Mouse (Mus musculus) hindbrain, embryonic 16.5 days (tissue): Measurements from ENCODE around the gene Nptx2. TPM values are rescaled to one million over a fixed set of nuclear protein-coding genes. Genes with fewer than 3 reads are reported as not detected.

Experiments
- ATAC-seq: fragments of 200-750 bp; cut with Nextera tagmentation; 2 replicates; pipeline ENCODE4 v1.8.0; 2017; ENCODE audit warnings: moderate TSS enrichment, moderate library complexity
- H3K27ac ChIP-seq: fragments of 300-500 bp; sonication (generic); 2 replicates; pipeline ENCODE4 v1.5.1; 2014; ENCODE audit warnings: low read depth, mild to moderate bottlenecking, control low read depth, low read length, moderate library complexity
- H3K27me3 ChIP-seq: fragments of 300-500 bp; sonication (generic); replicated peaks from 2 replicates; pipeline ENCODE4 v1.6.1; 2014; ENCODE audit warnings: low read length; ENCODE audit not compliant: control insufficient read depth, insufficient read depth
- H3K36me3 ChIP-seq: fragments of 300-500 bp; sonication (generic); 2 replicates; pipeline ENCODE4 v1.6.1; 2014; ENCODE audit warnings: mild to moderate bottlenecking, low read length, moderate library complexity, mixed read lengths; ENCODE audit not compliant: control insufficient read depth, insufficient read depth
- H3K4me1 ChIP-seq: fragments of 300-500 bp; sonication (generic); 2 replicates; pipeline ENCODE4 v1.6.1; 2014; ENCODE audit warnings: low read depth, low read length; ENCODE audit not compliant: control insufficient read depth, insufficient read depth
- H3K4me2 ChIP-seq: fragments of 300-500 bp; sonication (generic); 2 replicates; pipeline ENCODE4 v1.6.1; 2014; ENCODE audit warnings: mild to moderate bottlenecking, low read length, control low read depth, moderate library complexity
- H3K4me3 ChIP-seq: fragments of 300-500 bp; sonication (generic); 2 replicates; pipeline ENCODE4 v1.5.1; 2014; ENCODE audit warnings: mild to moderate bottlenecking, low read length, control low read depth, moderate library complexity
- H3K9ac ChIP-seq: fragments of 300-500 bp; sonication (generic); 2 replicates; pipeline ENCODE4 v1.6.1; 2014; ENCODE audit warnings: low read depth, mild to moderate bottlenecking, control low read depth, low read length, moderate library complexity
- H3K9me3 ChIP-seq: fragments of 300-500 bp; sonication (generic); 2 replicates; pipeline ENCODE4 v1.6.1; 2014; ENCODE audit warnings: mild to moderate bottlenecking, low read length, moderate library complexity; ENCODE audit not compliant: control insufficient read depth
- WGBS: fragments of 180-500 bp; shearing (Covaris S2); extraction: QIAGEN DNeasy Blood & Tissue Kit; methylation state at CpG from one replicate; pipeline ENCODE4 v1.1.7; 2014; 5-methylcytosine and 5-hydroxymethylcytosine counted together
- polyA plus RNA-seq: library from polyadenylated mRNA; unstranded; fragments of >200 nt; fragmentation: Nextera tagmentation; extraction: Ambion mirVana; gene quantifications from 2 replicates; pipeline ENCODE4 v1.2.1, GENCODE M21; 2015

Nptx2 gene
- polyA plus RNA-seq, 1 experiment from 2014 or later = 6.6 TPM

GRCm38 (mm10) chr5:144556710-144557109 lies 11.0 kb downstream of the Nptx2 start:
- H3K36me3 ChIP-seq = no peaks in the 10 kb centered on the region
- no peak overlapping the region for H3K9ac ChIP-seq
- H3K4me3 ChIP-seq = no peak overlapping the region
- peak; percentile 34 for ATAC-seq
- H3K4me2 ChIP-seq = no peak overlapping the region
- no peaks in the 10 kb centered on the region for H3K9me3 ChIP-seq
- H3K27ac ChIP-seq = no peak overlapping the region
- no peaks in the 10 kb centered on the region for H3K27me3 ChIP-seq
- peaks cover 10% of the 10 kb centered on the region for H3K4me1 ChIP-seq
- WGBS = 7% methylated on average over 9 of the region's 10 CpGs

- Histone ChIP-seq H3K9me3 (no peaks in the 10 kb centered on the region), H3K4me1 (peaks cover 10% of the 10 kb centered on the region), H3K4me3 (no peak overlapping the region), H3K9ac (no peak overlapping the region), H3K27me3 (no peaks in the 10 kb centered on the region), H3K27ac (no peak overlapping the region), H3K4me2 (no peak overlapping the region), H3K36me3 (no peaks in the 10 kb centered on the region)
- 40% methylated on average over 8 of the region's 8 CpGs for WGBS
- no peak for ATAC-seq
Measured at GRCm38 (mm10) chr5:144557363-144557762, 11.7 kb downstream of the Nptx2 start.

- H3K9ac ChIP-seq = no peak overlapping the region
- H3K9me3 ChIP-seq = no peaks in the 10 kb centered on the region
- H3K4me3 ChIP-seq = no peak overlapping the region
- H3K27me3 ChIP-seq = no peaks in the 10 kb centered on the region
- H3K27ac ChIP-seq = no peak overlapping the region
- H3K4me1 ChIP-seq = peaks cover 10% of the 10 kb centered on the region
- no peak overlapping the region for H3K4me2 ChIP-seq
- ATAC-seq = 0 out of 2 replicates have a peak, but pooled peaks have one; percentile 38
- no peaks in the 10 kb centered on the region for H3K36me3 ChIP-seq
Measured at GRCm38 (mm10) chr5:144558481-144558880, 12.8 kb downstream of the Nptx2 start.

- H3K9ac ChIP-seq = no peak overlapping the region
- no peak overlapping the region for H3K4me2 ChIP-seq
- H3K4me1 ChIP-seq = no peaks in the 10 kb centered on the region
- no peaks in the 10 kb centered on the region for H3K27me3 ChIP-seq
- no peak for ATAC-seq
- no peak overlapping the region for H3K27ac ChIP-seq
- H3K4me3 ChIP-seq = no peak overlapping the region
- no peaks in the 10 kb centered on the region for H3K36me3 ChIP-seq
- WGBS = 54% methylated on average over 4 of the region's 4 CpGs
- H3K9me3 ChIP-seq = no peaks in the 10 kb centered on the region
Measured at GRCm38 (mm10) chr5:144565739-144566138, 20.0 kb downstream of the Nptx2 start.

- 87% methylated on average over 5 of the region's 5 CpGs for WGBS
- Histone ChIP-seq H3K27ac (no peak overlapping the region), H3K36me3 (no peaks in the 10 kb centered on the region), H3K9ac (no peak overlapping the region), H3K4me2 (no peak overlapping the region), H3K4me3 (no peak overlapping the region), H3K4me1 (no peaks in the 10 kb centered on the region), H3K27me3 (no peaks in the 10 kb centered on the region), H3K9me3 (peaks cover 6% of the 10 kb centered on the region)
- no peak for ATAC-seq
Measured at GRCm38 (mm10) chr5:144585100-144585499, 39.4 kb downstream of the Nptx2 start.

GRCm38 (mm10) chr5:144591248-144591880 lies 45.7 kb downstream of the Nptx2 start:
- H3K4me1 ChIP-seq = peaks cover 4% of the 10 kb centered on the region; the same call in 1 of the 2 replicates
- WGBS = 13% methylated on average over 12 of the region's 12 CpGs
- H3K27ac ChIP-seq = no peak overlapping the region
- no peaks in the 10 kb centered on the region for H3K36me3 ChIP-seq
- no peak overlapping the region for H3K4me3 ChIP-seq
- H3K9me3 ChIP-seq = no peaks in the 10 kb centered on the region
- H3K9ac ChIP-seq = no peak overlapping the region
- no peak overlapping the region for H3K4me2 ChIP-seq
- no peak for ATAC-seq
- H3K27me3 ChIP-seq = no peaks in the 10 kb centered on the region

GRCm38 (mm10) chr5:144594796-144595195 lies 49.1 kb downstream of the Nptx2 start:
- H3K9me3 ChIP-seq = no peaks in the 10 kb centered on the region
- H3K4me1 ChIP-seq = peaks cover 4% of the 10 kb centered on the region; the same call in 1 of the 2 replicates
- H3K4me3 ChIP-seq = no peak overlapping the region
- H3K9ac ChIP-seq = no peak overlapping the region
- no peaks in the 10 kb centered on the region for H3K36me3 ChIP-seq
- no peaks in the 10 kb centered on the region for H3K27me3 ChIP-seq
- no peak overlapping the region for H3K4me2 ChIP-seq
- no peak for ATAC-seq
- WGBS = 91% methylated on average over 9 of the region's 9 CpGs
- H3K27ac ChIP-seq = no peak overlapping the region

Other genes starting within 250 kb of the Nptx2 start
- gene Baiap2l1, start 187.8 kb upstream of the Nptx2 start, polyA plus RNA-seq = 1.8 and 2.2 TPM in 2 replicates
- 499 and 500 TPM in 2 replicates for gene Tmem130, start 215.9 kb downstream of the Nptx2 start, polyA plus RNA-seq
- gene Trrap, start 221.8 kb downstream of the Nptx2 start, polyA plus RNA-seq = 60.3 and 65.5 TPM in 2 replicates